Comparison of ENCODE assay signal across 10 mouse cellular contexts in genomic region chr2:132427160-132427941, GRCm38 (mm10). TPM values are rescaled to one million over a fixed set of nuclear protein-coding genes. Genes with fewer than 3 reads are reported as not detected.
DNase-seq lines count a peak whose midpoint lies in the region; ATAC-seq and TF ChIP-seq lines count a peak whose summit lies in the region.
"Had no signal": no experiment of that assay in that cellular context is flagged by ENCODE, and none has a peak within 500 bp of the region (broad histone marks: within the 10 kb centered on the region; RNA-seq: fewer than 3 reads in every experiment).

No protein-coding gene starts in this region.

- H3K4me3 ChIP-seq in hindbrain, postnatal 0 days (ENCODE audit: low read length), result no peak overlapping the region
- H3K4me3 ChIP-seq: liver, embryonic 15.5 days had no signal

- H3K4me1 ChIP-seq in hindbrain, postnatal 0 days (ENCODE audit: insufficient read depth, low read length), result peaks cover 4% of the 10 kb centered on the region; the same call in 1 of the 2 replicates
- H3K4me1 ChIP-seq: liver, embryonic 15.5 days had no signal

- no peak overlapping the region for H3K9ac ChIP-seq in hindbrain, postnatal 0 days (replicated peaks; ENCODE audit: low read length)
- H3K9ac ChIP-seq: liver, embryonic 15.5 days had no signal

- H3K27me3 ChIP-seq in hindbrain, postnatal 0 days (ENCODE audit: insufficient read depth, low read length), result no peaks in the 10 kb centered on the region
- H3K27me3 ChIP-seq: liver, embryonic 15.5 days had no signal

- peak; percentile 50 for ATAC-seq in hindbrain, postnatal 0 days

- intact Hi-C loops in heart, postnatal 14 days (cut with DNase I), result no loop called here
- intact Hi-C loops in left cerebral cortex, postnatal 4 days (cut with DNase I), result no loop called here
- intact Hi-C loops in left cerebral cortex, postnatal 36 days (cut with DNase I), result no loop called here

- peak overlapping the region; percentile 27; the same call in 1 of the 2 replicates for H3K4me2 ChIP-seq in hindbrain, postnatal 0 days (ENCODE audit: low read depth, low read length)
- H3K4me2 ChIP-seq: liver, embryonic 15.5 days had no signal

- WGBS in hindbrain, postnatal 0 days, result 31% methylated on average over 17 of the region's 17 CpGs

- no peak for TF ChIP-seq CTCF in hindbrain, postnatal 0 days (IDR thresholded peaks at IDR 0.05; ENCODE audit: low read depth)

- DNase-seq in heart, adult 11 months, result peak; percentile 72
- DNase-seq in heart, postnatal 14 days, result no peak
- DNase-seq in left cerebral cortex, postnatal 4 days, result peak; percentile 48
- DNase-seq in left cerebral cortex, postnatal 36 days (ENCODE audit: low spot score in 2 of 2), result no peak
- peak; percentile 67 to 71 for DNase-seq in cerebellum, postnatal 10 days
- peak; percentile 64 for DNase-seq in hindbrain, postnatal 0 days (ENCODE audit: low spot score)
- DNase-seq in urinary bladder, adult 18-20 months (ENCODE audit: low spot score in 2 of 2), result no peak
- DNase-seq in lung, postnatal 4 days, result no peak

- no peaks in the 10 kb centered on the region for H3K36me3 ChIP-seq in hindbrain, postnatal 0 days (ENCODE audit: insufficient read depth, low read length)
- H3K36me3 ChIP-seq: liver, embryonic 15.5 days had no signal

- 0 out of 2 replicates have a peak overlapping the region, but pooled peaks have one; percentile 34 for H3K27ac ChIP-seq in hindbrain, postnatal 0 days
- H3K27ac ChIP-seq: liver, embryonic 15.5 days had no signal

- H3K9me3 ChIP-seq in hindbrain, postnatal 0 days (ENCODE audit: low read length), result no peaks in the 10 kb centered on the region
- H3K9me3 ChIP-seq: liver, embryonic 15.5 days had no signal

RNA-seq across cellular contexts. Expression of gene Prokr2, which starts 42.1 kb away (rescaled TPM):
- total RNA-seq in heart, postnatal 14 days (2021), result under 1 TPM; 0.05 to 0.38 TPM
- 10 to 100 TPM; 15.3 to 20.3 TPM for total RNA-seq in left cerebral cortex, postnatal 4 days (2021)
- total RNA-seq in left cerebral cortex, postnatal 36 days (2021), result 1 to 10 TPM; 1.0 to 4.5 TPM
- total RNA-seq in hindbrain, postnatal 0 days (2014; rRNA removed), result 8.4 and 11.3 TPM in 2 replicates
- polyA plus RNA-seq in hindbrain, postnatal 0 days (2015; fragmentation: Nextera tagmentation; extraction: Ambion mirVana), result 2.1 and 2.8 TPM in 2 replicates
- polyA plus RNA-seq: C2C12 had no signal

Comparison
In these comparisons a context has a peak if more than half of its experiments do, and no peak if none do; other contexts are left out.
1. DNase-seq: peak in heart, adult 11 months (single experiment), left cerebral cortex, postnatal 4 days (single experiment), cerebellum, postnatal 10 days (2 of 2) and hindbrain, postnatal 0 days (single experiment); none in heart, postnatal 14 days (0 of 2), left cerebral cortex, postnatal 36 days (0 of 2), urinary bladder, adult 18-20 months (0 of 2) and lung, postnatal 4 days (0 of 2).